Mouse (Mus musculus): ENCODE measurements around the gene Atp6v1g3. TPM values are rescaled to one million over a fixed set of nuclear protein-coding genes. Genes with fewer than 3 reads are reported as not detected.

Gene Atp6v1g3
- polyA plus RNA-seq, 2 experiments, result not detected

DNA sequence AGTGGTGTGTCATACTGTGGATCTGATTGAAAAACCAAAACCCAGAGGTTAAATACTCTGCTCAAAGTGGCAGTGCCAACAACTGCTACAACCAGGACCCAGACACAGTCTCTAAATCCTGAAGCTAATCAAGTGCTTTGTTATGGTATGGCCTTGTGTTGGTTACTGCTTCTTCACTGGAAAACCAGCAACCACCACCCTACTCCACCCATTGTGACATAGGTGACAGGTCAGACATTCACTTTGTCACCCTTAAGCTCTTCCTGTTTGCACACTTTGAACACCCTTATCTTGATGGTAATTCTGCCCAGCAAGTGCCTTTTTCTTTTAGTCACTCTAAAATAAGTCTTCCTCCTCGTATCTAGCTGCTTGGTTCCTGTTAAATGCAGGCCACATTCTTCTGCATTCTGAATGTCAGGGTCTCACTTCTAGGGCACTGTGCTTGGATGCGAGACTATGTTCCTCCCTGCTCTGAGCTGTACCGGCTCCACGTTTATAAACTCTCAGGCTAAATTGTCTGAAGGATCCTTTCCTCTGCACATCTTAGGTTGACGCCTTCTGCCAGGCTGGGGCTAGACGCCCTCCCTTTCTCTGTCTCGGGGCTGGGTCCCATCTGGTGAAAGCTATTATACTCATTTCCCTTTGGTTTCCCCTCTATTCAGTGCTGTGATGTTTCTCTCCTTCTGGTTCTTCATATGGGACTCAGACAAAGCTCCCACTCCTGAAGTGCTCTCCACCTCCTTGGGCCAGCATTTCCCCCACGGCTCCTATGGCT, 30.8 kb downstream of the Atp6v1g3 start:
- H3K4me1 ChIP-seq (replicated peaks; ENCODE audit: control insufficient read depth in 2 of 2, insufficient read depth in 2 of 2, low read length in 1 of 2), result 0 out of 4 replicates have a peak, but pooled peaks cover 0 to 1% of the 10 kb centered on the region in 2 experiments
- H3K9ac ChIP-seq (replicated peaks), result no peak overlapping the region
- H3K27ac ChIP-seq, result no peak overlapping the region
- ATAC-seq (ENCODE audit: insufficient read depth), result no peak
- TF ChIP-seq EP300 (IDR thresholded peaks at IDR 0.05; ENCODE audit: low read depth) (no peak), CTCF (IDR thresholded peaks at IDR 0.05; ENCODE audit: low read depth) (no peak)
- no peaks in the 10 kb centered on the region for H3K9me3 ChIP-seq (ENCODE audit: control insufficient read depth, low read length)
- H3K4me2 ChIP-seq (ENCODE audit: low read depth), result no peak overlapping the region
- DNase-seq (ENCODE audit: low read depth in 3 of 3, low spot score in 3 of 3), result no peak
- no peaks in the 10 kb centered on the region for H3K27me3 ChIP-seq (ENCODE audit: control insufficient read depth, insufficient read depth, low read length)
- H3K4me3 ChIP-seq (ENCODE audit: insufficient read depth in 1 of 2, low read depth in 2 of 2, low read length in 2 of 2), result no peak overlapping the region
- H3K36me3 ChIP-seq (replicated peaks; ENCODE audit: control insufficient read depth, insufficient read depth, low read depth), result no peaks in the 10 kb centered on the region
- 40% methylated on average over 8 of the region's 8 CpGs for WGBS (ENCODE audit: insufficient replicate concordance)

DNA sequence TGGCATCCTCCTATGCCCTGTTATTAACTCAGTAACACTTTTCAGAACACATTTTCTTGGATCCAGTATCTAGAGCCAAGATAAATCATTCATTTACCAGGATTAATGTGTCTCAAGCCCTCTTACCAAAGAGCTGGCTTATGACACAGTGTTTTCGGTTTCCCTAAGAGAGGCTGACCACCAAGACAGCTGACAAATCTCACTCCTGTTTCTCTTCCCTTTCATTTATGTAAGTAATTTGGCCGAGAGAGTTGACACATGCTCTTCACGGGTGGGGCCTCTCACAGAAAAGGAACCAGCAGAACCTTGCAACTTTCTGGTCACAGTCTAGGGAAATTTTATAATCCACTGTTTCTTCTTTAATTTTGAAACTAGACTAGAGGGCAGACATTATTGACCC, 49.1 kb downstream of the Atp6v1g3 start:
- no peak overlapping the region for H3K4me2 ChIP-seq (ENCODE audit: low read depth)
- no peaks in the 10 kb centered on the region for H3K9me3 ChIP-seq (ENCODE audit: control insufficient read depth, low read length)
- H3K36me3 ChIP-seq (replicated peaks; ENCODE audit: control insufficient read depth, insufficient read depth, low read depth), result no peaks in the 10 kb centered on the region
- DNase-seq (ENCODE audit: low read depth in 3 of 3, low spot score in 3 of 3) (no peak), ATAC-seq (ENCODE audit: insufficient read depth) (no peak)
- no peaks in the 10 kb centered on the region for H3K27me3 ChIP-seq (ENCODE audit: control insufficient read depth, insufficient read depth, low read length)
- no peak overlapping the region for H3K9ac ChIP-seq (replicated peaks)
- TF ChIP-seq CTCF (IDR thresholded peaks at IDR 0.05; ENCODE audit: low read depth), result no peak
- TF ChIP-seq EP300 (IDR thresholded peaks at IDR 0.05; ENCODE audit: low read depth), result no peak
- no peak overlapping the region for H3K27ac ChIP-seq
- WGBS (ENCODE audit: insufficient replicate concordance), result 32% methylated on average over 3 of the region's 3 CpGs
- H3K4me3 ChIP-seq (ENCODE audit: insufficient read depth in 1 of 2, low read depth in 2 of 2, low read length in 2 of 2), result no peak overlapping the region
- H3K4me1 ChIP-seq (replicated peaks; ENCODE audit: control insufficient read depth in 2 of 2, insufficient read depth in 2 of 2, low read length in 1 of 2), result no peaks in the 10 kb centered on the region

DNA sequence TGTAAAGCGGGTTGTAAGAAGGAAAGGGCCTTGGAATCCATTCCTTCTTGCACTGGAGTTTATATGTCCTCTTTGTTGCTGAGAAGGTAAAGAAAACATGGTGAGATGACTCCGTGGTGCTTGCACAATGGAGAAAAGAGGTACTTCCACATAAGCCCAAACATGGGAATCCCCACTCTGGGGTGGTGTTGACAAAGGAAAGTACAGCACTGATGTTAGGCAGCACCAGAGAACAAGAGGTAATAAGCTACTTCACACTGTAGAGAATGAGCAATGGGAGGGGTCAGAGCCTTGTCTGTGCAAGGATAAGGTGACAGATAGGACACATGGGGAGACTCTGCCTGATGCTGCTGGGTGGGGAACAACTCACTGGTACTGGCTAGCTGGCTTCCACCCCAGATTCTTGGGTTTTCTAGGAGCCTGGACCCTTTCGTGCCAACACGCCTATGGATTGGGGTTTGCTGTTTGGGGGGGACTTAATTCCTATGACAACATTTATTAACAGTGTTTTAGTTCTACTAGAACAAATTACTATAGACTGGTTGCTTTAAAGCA, 49.6 kb downstream of the Atp6v1g3 start:
- 59% methylated on average over 4 of the region's 4 CpGs for WGBS (ENCODE audit: insufficient replicate concordance)
- H3K4me3 ChIP-seq (ENCODE audit: insufficient read depth in 1 of 2, low read depth in 2 of 2, low read length in 2 of 2), result no peak overlapping the region
- no peaks in the 10 kb centered on the region for H3K4me1 ChIP-seq (replicated peaks; ENCODE audit: control insufficient read depth in 2 of 2, insufficient read depth in 2 of 2, low read length in 1 of 2)
- TF ChIP-seq CTCF (IDR thresholded peaks at IDR 0.05; ENCODE audit: low read depth) (no peak), EP300 (IDR thresholded peaks at IDR 0.05; ENCODE audit: low read depth) (no peak)
- H3K36me3 ChIP-seq (replicated peaks; ENCODE audit: control insufficient read depth, insufficient read depth, low read depth), result no peaks in the 10 kb centered on the region
- no peaks in the 10 kb centered on the region for H3K27me3 ChIP-seq (ENCODE audit: control insufficient read depth, insufficient read depth, low read length)
- H3K9me3 ChIP-seq (ENCODE audit: control insufficient read depth, low read length), result no peaks in the 10 kb centered on the region
- ATAC-seq (ENCODE audit: insufficient read depth), result no peak
- H3K27ac ChIP-seq, result no peak overlapping the region
- no peak overlapping the region for H3K4me2 ChIP-seq (ENCODE audit: low read depth)
- no peak for DNase-seq (ENCODE audit: low read depth in 3 of 3, low spot score in 3 of 3)
- no peak overlapping the region for H3K9ac ChIP-seq (replicated peaks)

DNA sequence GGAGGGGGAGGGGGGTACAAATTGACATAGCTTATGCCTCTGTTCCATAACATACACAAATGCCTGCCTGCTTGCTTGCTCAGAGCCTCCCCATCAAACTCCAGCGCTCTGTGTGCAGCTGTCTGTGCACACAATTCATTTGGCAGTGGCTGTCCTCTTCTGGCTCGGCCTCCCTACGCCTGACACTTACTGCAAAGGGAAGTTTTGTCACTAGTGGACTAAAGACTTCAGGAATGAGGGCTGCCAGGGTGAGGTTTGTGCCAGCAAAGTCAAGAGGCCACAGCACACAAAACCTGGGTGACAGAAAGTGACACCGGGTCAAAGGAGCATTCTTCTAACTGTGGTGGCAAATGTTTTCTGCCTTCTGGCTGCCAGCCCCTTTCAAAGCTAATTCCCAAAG, 52.6 kb downstream of the Atp6v1g3 start:
- no peak overlapping the region for H3K4me2 ChIP-seq (ENCODE audit: low read depth)
- ATAC-seq (ENCODE audit: insufficient read depth), result no peak
- no peak overlapping the region for H3K27ac ChIP-seq
- no peaks in the 10 kb centered on the region for H3K36me3 ChIP-seq (replicated peaks; ENCODE audit: control insufficient read depth, insufficient read depth, low read depth)
- no peak overlapping the region for H3K4me3 ChIP-seq (ENCODE audit: insufficient read depth in 1 of 2, low read depth in 2 of 2, low read length in 2 of 2)
- no peak for DNase-seq (ENCODE audit: low read depth in 3 of 3, low spot score in 3 of 3)
- H3K9me3 ChIP-seq (ENCODE audit: control insufficient read depth, low read length), result no peaks in the 10 kb centered on the region
- no peaks in the 10 kb centered on the region for H3K27me3 ChIP-seq (ENCODE audit: control insufficient read depth, insufficient read depth, low read length)
- H3K9ac ChIP-seq (replicated peaks), result no peak overlapping the region
- TF ChIP-seq CTCF (IDR thresholded peaks at IDR 0.05; ENCODE audit: low read depth), result no peak
- TF ChIP-seq EP300 (IDR thresholded peaks at IDR 0.05; ENCODE audit: low read depth), result no peak
- WGBS (ENCODE audit: insufficient replicate concordance), result 52% methylated on average over 4 of the region's 4 CpGs
- H3K4me1 ChIP-seq (replicated peaks; ENCODE audit: control insufficient read depth in 2 of 2, insufficient read depth in 2 of 2, low read length in 1 of 2), result no peaks in the 10 kb centered on the region

DNA sequence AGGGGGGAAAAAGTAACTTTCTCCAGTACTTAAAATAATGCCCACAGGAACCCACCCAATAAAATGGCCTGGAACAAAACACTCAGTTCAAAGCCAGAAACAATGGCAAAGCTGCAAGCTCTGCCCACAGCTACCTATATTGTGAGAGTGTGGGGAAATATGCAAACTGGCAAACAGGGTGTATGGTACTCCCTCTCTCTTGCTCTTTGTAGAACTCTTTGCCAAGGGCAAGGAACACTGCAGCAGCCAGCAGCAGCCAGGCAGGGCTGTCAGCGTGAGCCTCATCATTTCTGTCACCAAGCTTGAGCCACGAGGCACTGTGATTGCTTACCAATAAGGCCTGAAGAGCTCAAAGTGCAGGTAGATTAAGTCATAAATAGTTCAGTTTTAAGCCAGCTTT, 53.0 kb downstream of the Atp6v1g3 start:
- no peak overlapping the region for H3K4me3 ChIP-seq (ENCODE audit: insufficient read depth in 1 of 2, low read depth in 2 of 2, low read length in 2 of 2)
- 37% methylated on average over 2 of the region's 2 CpGs for WGBS (ENCODE audit: insufficient replicate concordance)
- no peak overlapping the region for H3K27ac ChIP-seq
- TF ChIP-seq EP300 (IDR thresholded peaks at IDR 0.05; ENCODE audit: low read depth) (no peak), CTCF (IDR thresholded peaks at IDR 0.05; ENCODE audit: low read depth) (no peak)
- no peaks in the 10 kb centered on the region for H3K27me3 ChIP-seq (ENCODE audit: control insufficient read depth, insufficient read depth, low read length)
- H3K4me1 ChIP-seq (replicated peaks; ENCODE audit: control insufficient read depth in 2 of 2, insufficient read depth in 2 of 2, low read length in 1 of 2), result no peaks in the 10 kb centered on the region
- H3K9me3 ChIP-seq (ENCODE audit: control insufficient read depth, low read length), result no peaks in the 10 kb centered on the region
- DNase-seq (ENCODE audit: low read depth in 3 of 3, low spot score in 3 of 3), result no peak
- no peak overlapping the region for H3K4me2 ChIP-seq (ENCODE audit: low read depth)
- ATAC-seq (ENCODE audit: insufficient read depth), result no peak
- no peak overlapping the region for H3K9ac ChIP-seq (replicated peaks)
- no peaks in the 10 kb centered on the region for H3K36me3 ChIP-seq (replicated peaks; ENCODE audit: control insufficient read depth, insufficient read depth, low read depth)

All from liver, embryonic 14.5 days (tissue).